In the genomic region with DNA sequence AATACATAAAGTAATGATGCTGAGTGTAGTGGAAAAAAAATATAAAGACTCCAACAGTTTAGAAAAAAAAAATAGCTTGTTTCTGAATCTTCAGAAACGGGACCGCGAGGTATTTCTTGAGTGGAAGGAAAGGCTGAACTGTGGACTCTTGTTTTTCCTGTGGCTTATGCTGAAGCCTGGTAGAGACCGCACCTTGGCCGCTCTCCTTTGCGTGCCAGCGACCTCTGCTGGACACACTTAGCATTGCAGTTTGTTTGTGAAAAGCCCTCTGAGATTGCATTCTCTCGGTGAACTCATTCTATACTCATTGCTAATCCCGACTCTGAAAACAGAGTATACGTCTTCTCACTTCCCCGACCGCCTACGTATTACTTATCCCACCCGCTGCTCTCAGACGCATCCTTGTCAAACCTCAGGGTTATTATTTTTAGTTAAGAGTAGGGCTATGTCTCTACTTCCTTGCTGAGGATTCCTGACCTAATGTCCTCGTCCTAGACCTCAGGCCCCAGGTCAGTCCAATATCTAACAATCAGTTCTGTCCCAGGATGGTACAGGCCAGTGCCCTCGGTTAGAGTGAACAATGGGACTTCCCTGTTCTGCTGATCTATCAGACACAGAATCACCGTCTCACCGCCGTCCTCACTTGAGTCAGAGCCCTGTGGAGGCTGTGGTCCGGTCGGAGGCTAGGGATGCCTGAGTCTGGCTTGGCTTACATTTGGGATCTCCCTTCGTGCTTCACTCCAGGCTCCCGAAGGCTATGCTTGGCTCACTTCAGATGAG, we compare ENCODE assay signal across 8 mouse cellular contexts.
DNase-seq lines count a peak whose midpoint lies in the region; ATAC-seq and TF ChIP-seq lines count a peak whose summit lies in the region.

No protein-coding gene starts in this region.

- DNase-seq in heart, adult 11 months: peak; percentile 73
- no peak for DNase-seq in heart, postnatal 25 days (ENCODE audit: low spot score)
- DNase-seq in embryo, embryonic 9.5 days (ENCODE audit: extremely low spot score): peak; percentile 79
- peak; percentile 34 to 84 for DNase-seq in heart, adult 18-20 months
- peak; percentile 60 for DNase-seq in kidney, adult 2 months
- peak; percentile 81 for DNase-seq in midbrain, postnatal 0 days (ENCODE audit: low spot score)
- peak; percentile 53 to 81 for DNase-seq in spleen, postnatal 10 days (ENCODE audit: low spot score in 2 of 2)

- peak; percentile 86 for TF ChIP-seq CTCF in kidney, adult 2 months (conservative IDR thresholded peaks at IDR 0.05; ENCODE audit: insufficient read depth, insufficient read length, low read depth, low read length)
- TF ChIP-seq CTCF in midbrain, postnatal 0 days (IDR thresholded peaks at IDR 0.05): peak; percentile 98

- no peak for TF ChIP-seq POLR2A in kidney, adult 2 months (IDR thresholded peaks at IDR 0.05; ENCODE audit: low read depth, low read length)

- no peak overlapping the region for H3K4me3 ChIP-seq in kidney, adult 2 months (ENCODE audit: insufficient read depth, low read depth, low read length)
- H3K4me3 ChIP-seq in limb, embryonic 12.5 days (replicated peaks): no peak overlapping the region
- no peak overlapping the region for H3K4me3 ChIP-seq in midbrain, postnatal 0 days (ENCODE audit: low read depth, low read length)

- H3K27me3 ChIP-seq in kidney, adult 2 months (replicated peaks; ENCODE audit: control insufficient read depth, insufficient read depth, low read length): no peaks in the 10 kb centered on the region
- no peaks in the 10 kb centered on the region for H3K27me3 ChIP-seq in limb, embryonic 12.5 days
- H3K27me3 ChIP-seq in midbrain, postnatal 0 days (ENCODE audit: insufficient read depth, low read length): no peaks in the 10 kb centered on the region

- intact Hi-C loops in heart, postnatal 25 days (cut with DNase I): no loop called here

- H3K27ac ChIP-seq in kidney, adult 2 months (ENCODE audit: insufficient read depth, low read depth, low read length): no peak overlapping the region
- no peak overlapping the region for H3K27ac ChIP-seq in limb, embryonic 12.5 days
- no peak overlapping the region for H3K27ac ChIP-seq in midbrain, postnatal 0 days (ENCODE audit: low read depth, low read length)

- no peak overlapping the region for H3K9ac ChIP-seq in limb, embryonic 12.5 days (replicated peaks)
- H3K9ac ChIP-seq in midbrain, postnatal 0 days (replicated peaks; ENCODE audit: low read length, poor library complexity, severe bottlenecking): no peak overlapping the region

- H3K4me1 ChIP-seq in kidney, adult 2 months (ENCODE audit: control insufficient read depth, insufficient read depth, low read length): no peaks in the 10 kb centered on the region
- no peaks in the 10 kb centered on the region for H3K4me1 ChIP-seq in limb, embryonic 12.5 days (replicated peaks)
- H3K4me1 ChIP-seq in midbrain, postnatal 0 days (ENCODE audit: insufficient read depth, low read length): no peaks in the 10 kb centered on the region

- H3K9me3 ChIP-seq in limb, embryonic 12.5 days: no peaks in the 10 kb centered on the region
- no peaks in the 10 kb centered on the region for H3K9me3 ChIP-seq in midbrain, postnatal 0 days (ENCODE audit: low read length)

- WGBS in kidney, adult 2 months: 30% methylated on average over 24 of the region's 24 CpGs
- 34% methylated on average over 24 of the region's 24 CpGs for WGBS in limb, embryonic 12.5 days
- WGBS in midbrain, postnatal 0 days: 27% methylated on average over 24 of the region's 24 CpGs

- peak overlapping the region; percentile 21; the same call in 1 of the 2 replicates for H3K4me2 ChIP-seq in limb, embryonic 12.5 days
- peak overlapping the region; percentile 45 for H3K4me2 ChIP-seq in midbrain, postnatal 0 days (ENCODE audit: low read depth, low read length, poor library complexity, severe bottlenecking)

- no peaks in the 10 kb centered on the region for H3K36me3 ChIP-seq in kidney, adult 2 months (ENCODE audit: control insufficient read depth, insufficient read depth, low read length)
- no peaks in the 10 kb centered on the region for H3K36me3 ChIP-seq in limb, embryonic 12.5 days
- H3K36me3 ChIP-seq in midbrain, postnatal 0 days (ENCODE audit: insufficient read depth, low read length): no peaks in the 10 kb centered on the region

- ATAC-seq in limb, embryonic 12.5 days (ENCODE audit: insufficient number of reproducible peaks, insufficient read depth, low FRiP score, low TSS enrichment, low read depth): peak; percentile 71; the same call in 1 of the 2 replicates
- ATAC-seq in midbrain, postnatal 0 days (ENCODE audit: low FRiP score): peak; percentile 79
